Mouse (Mus musculus) frontal cortex, postnatal 14 days (tissue): ENCODE measurements around the gene Fbxw9.
A peak's percentile ranks its signal among the peaks of the same experiment; 100 is the strongest.

Source experiments
- DNase-seq, 2 experiments: peaks; one replicate each; pipeline ENCODE4 v3.0.0; 2022; ENCODE audit warnings: low spot score in 2 of 2

Fbxw9 gene

DNA sequence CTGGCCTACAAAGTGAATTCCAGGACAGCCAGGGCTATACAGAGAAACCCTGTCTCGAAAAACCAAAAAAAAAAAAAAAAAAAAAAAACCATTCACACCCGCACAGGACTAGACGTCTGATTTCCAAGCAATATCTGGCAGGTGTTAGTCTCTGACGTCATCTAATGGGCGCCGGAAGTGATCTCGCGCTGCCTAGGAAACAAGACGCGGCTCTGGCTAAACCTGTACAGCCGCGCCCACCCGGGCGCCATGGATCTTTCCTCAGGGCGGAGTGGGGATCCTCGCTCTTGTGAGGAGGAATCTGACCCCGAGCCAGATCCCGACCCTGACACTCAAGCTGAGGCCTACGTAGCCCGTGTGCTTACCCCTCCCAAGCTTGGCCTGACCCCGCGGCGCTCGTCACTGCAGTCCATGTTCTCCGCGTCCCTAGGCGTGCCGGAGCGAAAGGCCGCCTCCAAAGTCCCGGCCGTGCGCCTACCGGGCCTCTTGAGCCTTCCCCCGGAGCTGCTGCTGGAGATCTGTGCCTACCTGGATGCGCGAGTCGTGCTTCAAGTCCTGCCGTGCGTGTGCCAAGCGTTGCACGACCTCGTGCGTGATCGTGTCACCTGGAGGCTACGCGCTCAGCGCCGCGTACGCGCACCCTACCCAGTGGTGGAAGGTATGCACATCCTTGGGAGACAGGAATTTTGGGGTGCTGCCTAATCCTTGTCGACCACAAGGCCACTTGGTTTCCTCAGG lies at the start of gene Fbxw9:
Fbxw9 (plus strand) TSS at position 177 of the 738 bp plus-strand sequence.
- DNase-seq = peak; percentile 86

DNA sequence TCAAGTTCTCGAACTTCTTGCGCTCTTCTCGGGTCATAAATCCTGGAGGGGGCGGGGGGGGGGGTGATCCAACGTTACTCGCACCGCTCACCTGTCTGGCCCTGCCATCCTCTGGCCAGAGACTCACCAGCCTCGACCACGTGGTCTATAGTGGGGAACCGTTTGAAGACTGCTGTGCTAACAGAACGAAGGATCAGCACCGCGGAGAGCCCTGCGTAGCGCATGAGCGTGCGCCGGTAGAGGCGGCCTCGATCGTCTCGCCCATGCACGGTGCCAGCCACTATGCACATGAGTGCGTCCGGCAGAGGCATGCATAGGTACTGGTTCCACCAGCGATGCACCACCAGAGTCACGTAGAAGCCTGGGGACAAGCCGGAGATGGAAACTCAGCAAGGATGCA lies 48.6 kb upstream of the Fbxw9 start:
- no peak for DNase-seq

DNA sequence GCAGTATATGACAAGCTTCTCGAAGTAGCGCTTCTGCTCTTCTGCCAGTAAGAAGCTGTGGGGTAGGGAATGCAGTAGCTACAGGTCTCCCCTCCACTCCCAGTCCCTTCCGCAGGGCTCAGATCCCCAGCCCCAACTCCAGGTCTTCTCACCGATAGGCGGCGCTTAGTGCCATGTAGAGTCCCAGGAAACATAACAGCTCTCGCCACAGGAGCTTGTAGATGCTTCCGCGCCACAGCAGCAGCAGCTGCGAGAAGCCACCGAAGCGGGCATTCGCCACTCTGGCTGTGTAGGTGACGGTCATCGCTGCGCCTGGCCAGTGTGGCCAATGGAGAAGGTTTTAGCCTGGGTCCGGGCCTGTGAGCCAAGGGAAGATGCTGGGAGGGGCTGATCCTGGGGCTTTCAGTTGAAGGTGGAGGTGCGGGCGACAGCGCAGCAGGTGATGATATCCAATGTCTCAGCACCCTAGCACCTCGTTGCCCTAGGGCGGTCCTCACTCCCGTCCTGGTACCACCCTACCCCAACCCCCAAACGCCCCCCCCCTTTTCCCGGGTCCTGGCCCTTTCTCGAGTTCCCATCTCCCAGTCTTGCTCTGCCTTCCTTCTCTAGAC lies 46.5 kb upstream of the Fbxw9 start:
- peak; percentile 58 to 73 for DNase-seq

DNA sequence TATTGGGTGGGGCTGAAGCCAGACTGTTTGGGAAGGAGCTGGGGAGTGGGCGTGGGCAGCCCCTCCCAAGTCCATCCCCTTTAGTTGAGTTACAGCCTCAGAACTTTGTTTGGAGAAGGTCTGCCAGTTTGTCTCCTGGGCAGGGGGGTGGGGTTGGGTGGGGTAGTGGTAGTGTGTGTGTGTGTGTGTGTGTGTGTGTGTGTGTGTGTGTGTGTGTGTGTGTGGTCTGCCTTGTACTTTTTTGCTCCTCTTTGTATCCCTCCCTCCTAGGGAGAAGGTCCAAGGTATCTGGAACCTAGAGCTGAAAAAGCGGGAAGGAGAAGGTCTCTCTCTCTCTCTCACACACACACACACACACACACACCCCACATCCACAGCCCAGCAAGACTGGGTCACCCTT lies 45.4 kb upstream of the Fbxw9 start, which contains the start of gene Best2:
Best2 (minus strand) TSS at position 101 of the 400 bp plus-strand sequence.
- no peak for DNase-seq

DNA sequence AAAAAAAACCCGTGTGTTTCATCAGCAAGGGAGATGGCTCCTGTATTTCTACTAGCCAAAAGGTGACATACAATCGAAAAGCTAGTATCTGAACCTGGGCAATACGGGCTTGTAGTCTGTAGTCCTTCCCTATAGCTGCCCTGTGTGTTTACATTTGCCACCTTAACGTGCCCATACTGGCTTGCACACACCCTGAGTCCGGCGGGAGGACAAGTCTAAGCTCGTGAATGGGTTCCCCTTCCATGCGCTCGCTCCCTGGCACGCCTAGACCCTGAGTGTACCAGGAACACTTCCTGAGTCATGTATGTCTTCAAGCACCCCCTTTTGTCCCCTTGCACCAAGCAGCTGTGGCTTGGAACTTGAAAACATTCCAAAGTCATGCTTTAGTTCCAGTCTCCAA lies 43.1 kb upstream of the Fbxw9 start:
- DNase-seq = no peak

DNA sequence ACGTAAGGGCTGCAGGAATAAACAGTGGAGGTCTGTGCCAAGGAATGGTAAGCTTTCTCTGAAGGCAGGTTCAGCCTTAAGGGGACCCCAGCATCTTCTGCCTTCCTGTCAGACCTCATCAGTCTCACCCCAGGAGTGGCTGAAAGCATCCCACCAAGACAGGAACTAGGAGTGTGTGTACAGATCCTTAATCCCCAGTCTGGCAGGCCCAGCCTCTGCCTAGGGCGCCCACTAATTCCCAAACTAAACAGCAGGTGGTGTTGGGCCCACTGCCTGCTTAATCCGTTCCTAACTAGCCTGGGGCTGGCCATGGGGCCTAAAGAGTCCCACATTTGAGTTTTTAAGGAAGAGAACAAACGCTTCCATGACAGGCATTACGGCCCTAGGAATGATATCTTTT lies 42.6 kb upstream of the Fbxw9 start:
- DNase-seq = no peak

DNA sequence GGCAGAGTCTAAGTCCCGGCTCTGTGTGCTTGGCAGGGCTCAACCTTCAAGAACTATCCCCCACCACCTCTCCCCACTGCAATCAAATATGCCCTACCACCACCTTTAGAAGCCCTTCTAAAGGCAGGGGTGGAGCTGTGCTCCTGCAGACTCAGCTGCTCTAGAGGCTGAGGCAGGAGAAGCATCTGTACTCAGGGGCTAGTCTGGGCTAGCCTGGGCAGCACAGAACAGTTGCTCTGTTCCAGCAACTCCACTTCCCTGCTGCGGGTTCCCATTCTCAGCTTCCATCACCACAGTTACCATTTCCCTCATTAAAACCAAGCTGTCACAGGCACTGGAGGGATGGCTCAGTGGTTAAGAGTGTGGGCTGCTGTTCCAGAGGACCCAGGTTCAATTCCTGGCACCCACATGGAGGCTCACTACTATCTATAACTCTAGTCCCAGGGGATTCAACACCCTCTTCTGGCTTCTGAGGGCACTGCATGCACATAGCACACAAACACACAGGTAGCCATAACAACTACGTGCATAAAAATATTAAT lies 38.3 kb upstream of the Fbxw9 start:
- no peak for DNase-seq

DNA sequence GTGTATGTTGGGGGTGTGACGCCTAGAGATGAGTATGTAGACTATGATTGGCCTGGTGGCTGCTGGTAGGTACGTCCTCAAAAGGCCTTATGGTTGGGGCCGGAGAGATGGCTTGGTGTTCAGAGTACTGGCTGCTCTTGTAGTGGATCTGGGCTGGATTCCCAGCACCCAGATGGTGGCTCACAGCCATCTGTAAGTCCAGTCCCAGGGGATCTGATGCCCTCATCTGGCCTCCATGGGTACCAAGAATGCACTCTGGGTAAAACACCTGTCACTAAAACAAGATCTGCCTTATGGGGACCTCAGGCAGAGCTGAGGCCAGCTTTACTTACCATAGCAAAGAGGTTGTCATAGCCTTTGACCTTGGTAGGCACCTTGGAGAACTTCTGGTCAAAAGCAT lies 36.0 kb upstream of the Fbxw9 start:
- no peak for DNase-seq

DNA sequence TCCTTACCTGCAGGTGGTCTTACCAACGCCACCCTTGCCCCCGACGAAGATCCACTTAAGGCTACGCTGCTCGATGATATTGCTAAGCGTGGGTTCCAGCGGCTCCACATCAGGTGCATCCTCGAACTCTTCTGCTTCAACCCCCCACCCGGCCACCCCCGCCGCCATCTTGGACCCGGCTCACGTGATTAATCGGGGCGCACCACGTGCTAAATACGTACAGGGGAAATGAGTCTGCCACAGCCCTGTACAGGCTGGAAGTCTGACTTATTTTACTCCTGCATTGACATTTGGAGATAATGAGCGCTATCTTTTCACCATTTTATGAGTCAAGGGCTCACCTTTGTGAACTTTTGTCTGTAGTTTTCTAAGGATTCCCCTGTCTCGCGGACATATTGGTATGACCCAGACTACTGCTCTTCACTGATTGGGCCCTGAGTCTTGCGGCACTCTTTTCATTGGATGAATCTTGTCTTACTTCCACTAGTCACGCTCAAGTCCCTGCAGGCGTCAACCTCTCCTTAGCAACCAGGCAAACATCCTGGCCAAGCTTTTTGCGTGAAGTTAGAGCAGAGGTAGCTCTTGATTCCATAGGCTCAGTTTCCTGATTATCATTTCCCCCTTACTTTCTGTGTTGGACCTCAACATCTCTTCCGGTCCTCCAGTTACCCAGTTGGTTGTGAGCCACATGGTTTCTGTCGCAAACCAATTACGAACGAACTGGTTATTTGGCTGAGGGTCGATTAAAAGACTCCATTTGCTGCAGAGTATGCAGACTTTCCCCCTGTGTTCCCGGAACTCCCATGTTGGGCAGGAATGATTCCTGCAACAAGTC lies 34.5 kb upstream of the Fbxw9 start, which contains the start of gene Asna1:
Asna1 (minus strand) TSS at position 184 of the 835 bp plus-strand sequence.
- DNase-seq = peak; percentile 70 to 80

DNA sequence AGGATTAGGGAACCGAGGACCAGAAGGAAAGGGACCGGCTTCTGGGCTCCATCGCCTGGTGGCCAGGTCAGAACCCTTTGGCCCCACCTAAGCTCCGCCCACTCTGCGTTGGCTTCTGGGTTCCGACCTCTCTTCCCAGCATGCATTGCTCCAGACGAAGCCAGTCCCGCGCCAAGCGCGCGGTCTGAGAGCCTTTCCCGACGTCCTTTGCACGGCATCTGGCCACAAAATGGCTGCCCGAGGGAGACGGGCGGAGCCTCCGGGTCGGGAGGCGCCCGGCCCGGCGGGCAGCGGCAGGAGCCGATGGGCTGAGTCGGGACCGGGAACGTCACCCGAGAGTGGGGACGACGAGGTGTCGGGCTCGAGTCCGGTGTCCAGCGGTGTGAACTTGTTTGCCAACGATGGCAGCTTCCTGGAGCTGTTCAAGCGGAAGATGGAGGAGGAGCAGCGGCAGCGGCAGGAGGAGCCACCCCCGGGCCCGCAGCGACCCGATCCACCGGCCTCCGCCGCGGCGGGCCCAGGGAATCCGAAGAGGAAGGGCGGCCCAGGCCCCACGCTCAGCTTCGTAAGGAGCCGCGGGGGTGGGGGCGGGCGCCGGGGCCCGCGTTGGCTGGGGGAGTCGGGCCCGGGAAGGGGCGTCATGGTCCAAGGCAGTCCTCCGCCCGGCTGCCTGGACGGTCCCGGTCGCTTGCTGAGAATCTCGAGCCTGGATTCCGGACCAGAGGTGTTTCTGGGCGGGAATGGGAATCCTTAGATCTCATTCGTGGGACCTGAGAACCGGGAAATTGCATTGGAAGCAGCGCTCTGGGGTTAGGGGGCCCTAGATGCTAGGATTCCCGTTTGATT lies 33.0 kb upstream of the Fbxw9 start, which contains the start of gene Trir:
Trir (plus strand) TSS at position 154 of the 846 bp plus-strand sequence.
- peak; percentile 90 to 93 for DNase-seq

DNA sequence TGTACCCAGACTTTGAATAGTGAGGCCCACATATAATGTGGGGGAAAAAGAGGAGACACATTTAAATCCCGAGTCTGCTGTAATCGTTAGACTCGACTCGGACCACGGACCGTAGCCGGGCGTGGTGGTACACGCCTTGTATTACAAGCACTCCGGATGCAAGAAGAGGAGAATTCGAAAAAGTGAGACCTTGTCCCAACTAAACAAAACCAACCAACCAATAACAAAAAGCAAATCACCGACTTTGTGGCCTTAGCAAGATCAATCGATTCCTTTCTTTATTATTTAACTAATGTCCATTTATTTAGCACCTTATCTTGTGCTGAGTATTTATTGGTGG lies 32.4 kb upstream of the Fbxw9 start:
- DNase-seq = no peak

DNA sequence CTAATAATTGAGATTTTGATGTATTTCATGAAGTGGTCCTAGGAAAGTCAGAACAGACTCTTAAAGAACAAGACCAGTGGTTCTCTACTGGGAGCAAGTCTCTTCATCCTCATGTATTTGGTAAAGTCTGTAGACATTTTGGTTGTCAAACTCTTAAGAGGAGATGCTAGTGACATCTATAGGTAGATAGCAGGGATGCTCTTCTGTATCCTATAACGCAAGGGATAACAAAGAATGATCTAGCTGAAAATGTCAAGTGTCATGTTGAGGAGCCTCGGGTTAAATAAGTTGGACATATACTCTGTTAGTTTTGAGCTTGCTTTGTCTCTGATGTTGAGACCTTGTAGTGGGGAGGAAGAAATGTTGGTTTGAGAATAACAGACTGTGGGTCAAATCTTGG lies 31.9 kb upstream of the Fbxw9 start:
- no peak for DNase-seq

DNA sequence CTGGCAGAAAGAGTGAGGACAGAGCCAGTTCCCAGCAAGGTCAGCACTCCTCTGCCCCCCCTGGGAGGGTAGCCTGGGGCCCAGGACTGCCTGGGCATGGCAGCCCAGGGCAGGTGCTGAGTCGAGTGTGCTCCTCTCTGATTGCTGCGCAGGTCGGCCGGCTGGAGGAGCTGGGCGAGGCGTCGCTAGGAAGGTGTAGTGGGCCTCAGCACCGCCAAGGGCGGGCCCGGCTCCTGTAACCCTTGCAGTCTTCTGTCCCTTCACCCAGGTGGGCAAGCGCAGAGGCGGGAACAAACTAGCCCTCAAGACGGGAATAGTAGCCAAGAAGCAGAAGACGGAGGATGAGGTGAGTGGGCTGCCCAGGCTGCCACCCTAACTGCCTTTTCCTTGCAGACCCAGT lies 30.6 kb upstream of the Fbxw9 start:
- no peak for DNase-seq

DNA sequence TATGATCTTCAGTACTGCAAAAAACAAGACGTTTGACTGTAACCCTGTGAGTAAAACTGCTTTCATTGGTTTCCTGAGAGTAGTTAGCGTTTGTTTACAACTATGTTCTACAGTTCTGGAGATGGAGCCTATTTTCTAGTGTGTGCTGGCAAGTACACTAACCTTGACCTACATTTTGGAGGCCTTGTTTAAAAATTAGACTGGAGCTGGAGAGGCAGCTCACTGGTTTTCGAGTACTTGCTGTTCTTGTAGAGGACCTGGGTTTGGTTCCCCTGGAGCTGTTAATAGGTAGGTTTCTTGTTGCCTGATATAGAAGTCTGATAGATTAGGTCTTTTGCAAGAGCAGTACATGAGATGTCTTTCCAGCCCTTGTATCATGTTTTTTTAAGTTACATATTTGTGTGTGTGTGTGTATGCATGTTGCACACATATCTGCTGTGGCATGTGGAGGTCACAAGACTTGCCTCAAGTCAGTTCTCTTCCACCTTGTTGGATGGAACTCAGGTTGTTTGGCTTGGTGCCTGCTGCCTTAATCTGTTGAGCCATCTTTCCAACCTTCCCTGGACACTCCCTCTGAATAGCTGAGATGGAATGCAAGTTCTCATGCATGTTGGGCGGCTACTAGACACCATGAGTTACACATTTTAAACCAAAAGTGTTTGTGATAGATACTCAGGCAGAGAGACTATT lies 27.1 kb upstream of the Fbxw9 start:
- DNase-seq = no peak

DNA sequence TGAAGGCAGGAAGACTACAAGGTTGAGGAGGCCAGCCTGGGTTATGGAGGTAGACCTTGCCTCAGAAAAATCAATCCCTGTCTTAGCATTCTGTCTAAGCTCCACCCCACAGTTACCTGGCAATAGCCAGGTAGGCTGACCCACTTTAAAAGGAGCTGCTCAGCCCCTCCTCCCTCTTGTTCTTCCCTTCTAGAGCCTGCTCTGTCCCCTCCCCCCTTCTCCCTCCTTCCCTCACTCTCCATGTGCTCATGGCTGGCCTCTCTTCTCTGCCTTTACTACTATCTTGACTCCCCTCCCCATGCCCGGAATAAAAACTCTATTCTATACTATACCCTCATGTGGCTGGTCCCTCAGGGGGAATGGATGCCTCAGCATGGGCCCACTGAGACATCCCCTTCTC lies 26.0 kb upstream of the Fbxw9 start:
- no peak for DNase-seq

DNA sequence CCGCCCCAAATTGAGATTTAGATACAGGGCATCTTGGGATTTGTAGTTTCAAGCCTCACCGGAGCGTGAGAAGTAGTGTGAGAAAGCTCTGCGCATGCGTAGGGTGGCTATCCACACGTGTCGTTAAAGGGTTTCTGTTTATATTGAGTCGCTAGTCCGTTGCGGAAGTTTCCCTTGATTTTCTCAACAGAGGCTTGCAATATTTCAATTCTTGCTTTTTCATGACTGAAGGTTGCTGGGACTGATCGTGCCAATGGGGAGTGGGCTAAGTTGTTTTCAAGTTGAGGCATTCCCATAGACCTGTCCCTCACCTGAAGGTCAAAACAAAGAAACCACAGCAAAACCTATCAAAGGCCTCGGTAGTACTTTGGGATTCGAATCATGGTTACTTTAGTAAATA lies 25.1 kb upstream of the Fbxw9 start:
- DNase-seq = peak; percentile 55 to 57

DNA sequence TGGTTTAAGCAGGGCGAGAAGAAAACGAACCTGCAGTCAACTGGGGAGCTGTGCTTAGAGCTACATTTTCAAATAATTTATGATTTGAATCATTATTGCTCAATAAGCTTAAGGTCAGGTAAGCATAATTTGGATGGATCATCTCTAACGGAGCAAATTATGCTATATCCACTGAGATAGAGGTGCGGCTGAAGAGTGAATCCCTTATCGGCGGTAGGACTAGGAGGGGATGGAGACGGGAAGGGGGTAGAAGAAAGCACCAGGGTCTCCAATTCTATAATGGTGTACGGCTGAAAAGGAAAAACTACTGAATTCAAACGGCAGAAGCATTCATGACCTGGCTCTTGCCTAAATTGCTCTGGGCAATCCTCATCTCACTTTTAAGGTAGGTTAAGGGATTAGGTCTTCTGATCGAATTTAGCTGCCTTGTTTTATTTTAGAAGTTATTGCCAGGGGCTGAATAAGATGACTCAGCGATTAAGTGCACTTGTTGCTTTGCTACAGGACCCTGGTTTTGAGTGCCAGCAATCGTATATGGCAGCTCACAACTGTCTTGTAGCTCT lies 24.6 kb upstream of the Fbxw9 start:
- no peak for DNase-seq

DNA sequence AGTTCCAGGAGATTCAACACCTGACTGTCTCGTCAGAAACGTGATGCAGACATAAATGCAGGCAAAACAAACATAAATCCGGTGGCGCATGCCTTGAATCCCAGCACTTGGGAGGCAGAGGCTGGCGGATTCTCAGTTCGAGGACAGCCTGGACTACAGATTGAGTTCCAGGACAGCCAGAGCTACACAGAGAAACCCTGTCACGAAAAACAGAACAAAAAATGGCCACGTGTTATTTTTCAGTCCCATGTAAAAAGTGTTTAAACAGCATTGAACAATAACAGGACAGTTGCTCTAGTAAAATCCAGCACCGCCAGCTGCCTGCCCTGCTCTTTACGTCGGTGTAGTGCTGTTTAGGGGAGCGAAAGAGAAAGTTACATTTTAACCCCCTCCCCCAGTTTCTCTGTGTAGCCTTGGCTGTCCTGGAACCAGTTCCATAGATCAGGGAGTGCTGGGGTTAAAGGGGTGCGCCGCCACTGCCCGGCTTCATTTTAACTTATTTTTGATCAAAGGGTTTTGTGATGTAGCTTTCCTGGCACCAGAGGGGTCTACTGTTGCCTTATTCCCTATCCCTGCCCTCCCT lies 24.0 kb upstream of the Fbxw9 start:
- DNase-seq = peak in 1 of 2 experiments; percentile 18

DNA sequence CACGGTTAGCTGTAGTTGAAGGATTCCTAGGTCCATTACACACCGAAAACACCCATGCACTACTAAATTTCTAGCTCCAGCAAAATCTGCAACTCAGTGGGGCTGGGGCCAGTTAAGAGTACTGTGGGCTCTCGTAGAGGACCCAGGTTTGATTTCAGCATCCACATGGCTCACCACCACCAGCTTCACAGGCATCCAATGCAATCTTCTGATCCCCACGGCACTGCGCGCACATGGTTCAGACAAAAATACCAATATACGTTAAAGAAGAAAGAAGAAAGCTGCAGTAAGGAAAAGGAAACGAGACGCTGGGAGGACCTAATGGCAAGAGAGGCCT lies 23.5 kb upstream of the Fbxw9 start:
- no peak for DNase-seq

DNA sequence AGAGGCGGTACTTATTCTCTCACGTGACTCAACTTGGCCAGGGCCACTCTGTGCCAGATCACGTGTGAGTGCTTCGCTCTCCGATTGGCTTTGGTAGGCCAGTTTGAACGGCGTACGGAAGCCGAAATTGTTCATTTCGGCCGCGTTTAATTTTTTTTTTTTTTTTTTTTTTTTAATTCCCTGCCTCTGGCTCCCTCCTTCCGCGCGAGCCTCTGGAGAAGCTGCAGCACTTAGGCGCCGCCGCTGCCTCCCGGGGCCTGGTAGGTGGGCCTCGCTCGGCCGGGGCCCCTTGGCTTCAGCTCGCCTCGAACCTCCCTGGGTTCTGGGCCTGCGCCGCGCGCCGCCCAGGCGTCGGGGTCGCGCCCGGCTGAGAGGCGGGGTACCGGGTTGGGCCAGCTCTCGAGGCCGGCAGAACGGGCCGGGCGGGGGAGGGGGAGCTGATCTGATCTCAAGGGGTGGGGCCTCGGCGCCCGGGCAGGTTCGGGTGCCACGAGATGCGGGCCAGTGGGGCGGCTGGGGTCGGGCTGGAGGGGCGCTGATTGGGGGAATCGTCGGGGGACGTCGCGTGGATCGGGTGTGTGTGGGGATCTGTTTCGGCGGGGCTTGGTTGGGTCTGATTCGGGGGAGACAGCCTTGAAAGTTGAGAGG lies 23.0 kb upstream of the Fbxw9 start, which contains the start of gene Tnpo2:
Tnpo2 (plus strand) TSS at position 198 of the 648 bp plus-strand sequence.
- DNase-seq = peak; percentile 82 to 90
